Mouse (Mus musculus): ENCODE results near the gene Agtrap.
"Not testable (repeated sequence)": the region's sequence is repeated elsewhere in the genome, so short reads cannot be mapped to it uniquely, and the experiment has no call there.

Gene Agtrap

DNA sequence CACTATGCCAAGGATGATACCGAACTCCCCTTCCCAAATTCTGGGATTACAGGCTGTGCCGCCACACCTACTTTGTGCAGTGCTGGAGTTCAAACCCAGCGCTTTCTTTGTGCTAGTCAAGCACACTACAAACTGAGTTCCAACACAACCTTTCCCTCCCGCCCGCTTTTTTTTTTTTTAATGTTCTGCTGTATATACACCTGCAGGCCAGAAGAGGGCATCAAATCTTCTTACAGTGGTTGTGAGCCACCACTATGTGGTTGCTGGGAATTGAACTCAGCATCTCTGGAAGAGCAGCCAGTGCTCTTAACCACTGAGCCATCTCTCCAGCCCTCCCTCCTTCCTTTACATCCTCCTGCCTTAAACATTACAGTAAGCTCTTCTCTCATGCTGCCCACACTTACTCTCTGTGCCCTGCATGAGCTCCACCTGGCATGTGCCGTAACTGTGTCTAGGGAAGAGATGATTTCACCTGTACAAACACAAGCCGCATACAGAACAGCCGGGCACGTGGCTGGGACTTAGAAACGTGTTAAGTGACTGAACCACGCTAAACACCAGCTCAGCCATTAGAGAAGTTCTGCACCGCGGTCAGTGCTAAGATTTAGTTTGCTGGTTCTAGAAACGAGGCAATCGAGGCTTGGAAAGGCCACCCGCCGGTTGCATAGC lies 13.2 kb downstream of the Agtrap start:
- DNase-seq = no peak

- DNase-seq = no peak
Observed at GRCm38 (mm10) chr4:148071508-148071907, 16.3 kb downstream of the Agtrap start.

- DNase-seq = no peak
Observed at GRCm38 (mm10) chr4:148069602-148070218, 18.1 kb downstream of the Agtrap start.

DNA sequence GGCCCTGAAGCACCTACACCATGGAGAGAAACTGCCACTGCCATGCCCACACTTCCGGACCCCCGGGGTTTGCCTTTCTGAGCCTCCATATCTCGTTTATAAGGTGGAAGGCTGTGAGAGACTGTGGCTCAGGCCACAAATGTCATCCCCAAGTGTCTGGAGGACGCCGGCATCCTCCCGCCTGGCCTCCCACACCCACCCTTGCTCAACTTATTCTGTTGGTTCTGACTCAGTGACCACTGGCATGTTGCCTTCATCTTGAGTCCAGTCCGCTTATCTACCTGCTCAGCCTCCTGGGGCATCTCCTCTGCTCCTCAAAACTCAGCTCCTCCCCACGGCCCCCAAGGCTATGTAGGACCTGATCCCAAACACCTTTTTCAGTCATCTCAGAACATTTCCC lies 20.5 kb downstream of the Agtrap start:
- no peak for DNase-seq

- DNase-seq = no peak
Observed at GRCm38 (mm10) chr4:148066401-148066744, 21.5 kb downstream of the Agtrap start.

DNA sequence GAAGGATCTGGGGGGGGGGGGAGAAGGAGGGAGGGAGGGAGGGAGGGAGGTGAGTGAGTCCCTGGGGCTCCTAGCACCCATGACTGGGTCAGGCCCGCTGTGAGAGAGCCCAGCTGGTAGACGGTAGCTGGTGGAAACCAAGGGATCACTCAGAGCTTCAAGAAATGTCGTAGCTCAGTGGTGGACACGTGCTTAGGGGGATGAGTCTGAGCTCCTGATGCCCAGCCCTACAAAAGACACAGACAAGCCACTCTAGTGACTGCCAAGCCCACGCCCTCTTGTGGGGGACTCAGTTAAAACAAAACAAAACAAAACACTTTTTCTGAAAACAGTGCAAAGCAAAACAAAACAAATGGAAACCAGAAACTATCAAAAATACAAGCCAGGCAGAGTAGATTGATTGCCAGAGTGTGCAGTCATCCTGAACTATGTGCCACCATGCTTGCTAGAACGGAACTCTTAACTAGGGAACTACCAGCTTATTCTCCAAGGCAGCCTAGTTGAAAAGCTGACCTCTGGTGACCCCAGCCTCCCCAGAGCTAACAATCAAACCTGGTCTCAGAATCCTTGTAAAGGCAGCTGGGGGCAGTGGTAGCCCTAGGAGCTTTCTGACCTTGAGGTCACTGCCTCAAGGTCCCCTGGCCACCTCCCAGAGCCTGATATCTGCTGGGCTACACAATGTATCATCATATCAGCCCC lies 22.0 kb downstream of the Agtrap start:
- DNase-seq = no peak

DNA sequence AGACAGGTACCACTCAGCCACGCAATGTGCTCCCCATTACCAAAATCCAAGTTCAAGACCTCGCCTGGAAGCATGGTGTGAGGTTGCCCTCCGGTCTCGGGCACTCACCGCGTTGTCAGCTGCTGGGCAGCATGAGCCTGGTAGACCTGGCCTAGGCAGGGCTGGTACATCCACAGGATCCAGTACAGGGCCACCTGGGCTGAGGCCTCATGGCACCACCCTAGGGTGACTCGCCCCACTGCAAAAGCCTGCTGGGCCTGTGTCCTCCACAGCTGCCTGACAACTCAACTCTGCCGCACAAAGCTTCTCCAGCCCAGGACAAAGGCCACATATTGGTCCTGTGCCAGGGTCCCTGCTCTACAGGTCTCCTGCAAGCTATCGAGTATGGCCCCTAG lies 26.7 kb downstream of the Agtrap start:
- DNase-seq = no peak

DNA sequence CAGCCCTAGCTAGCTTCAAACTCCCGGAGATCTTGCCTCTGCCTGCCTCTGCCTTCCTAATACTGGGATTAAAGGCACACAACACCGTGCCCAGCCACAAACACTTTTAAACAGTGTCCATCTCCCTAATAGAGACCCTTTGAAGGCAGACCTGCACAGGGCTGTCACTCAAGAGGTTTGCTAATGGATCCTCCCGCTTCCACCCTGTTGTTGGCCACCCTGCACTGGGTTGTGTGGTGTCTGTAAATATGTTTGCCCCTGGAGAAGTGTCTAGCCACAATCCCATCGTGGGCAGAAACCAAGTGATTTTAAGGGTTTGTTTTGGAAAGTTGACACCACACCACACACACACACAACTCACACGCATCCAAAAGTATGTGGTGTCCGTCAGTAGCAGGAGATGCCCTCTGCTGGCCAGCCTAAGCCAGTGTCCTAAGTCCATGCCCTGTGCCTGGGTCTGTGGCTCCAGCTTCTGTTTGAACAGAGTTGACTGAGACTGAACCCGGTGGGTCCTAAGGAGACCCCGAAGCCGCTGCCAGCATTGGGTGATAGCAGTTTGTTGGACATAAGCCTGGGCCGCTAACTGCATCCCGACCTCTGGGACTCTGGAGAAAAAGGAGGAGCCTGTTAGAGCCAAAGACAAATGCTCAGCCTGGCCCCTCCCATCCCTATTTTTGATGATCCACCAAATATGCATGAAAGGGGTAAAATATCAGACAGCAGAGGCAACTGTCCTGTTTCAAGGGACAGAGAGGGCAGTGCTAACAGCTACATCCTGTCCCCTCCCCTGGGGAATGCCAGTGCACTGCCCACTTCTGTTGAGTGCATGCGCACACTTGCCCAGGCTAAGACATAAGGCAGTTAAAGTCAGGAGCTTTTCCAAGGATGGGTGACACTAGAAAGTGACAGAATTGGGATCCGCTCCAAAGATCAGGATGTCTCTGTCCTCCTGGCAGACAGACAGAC lies 27.4 kb downstream of the Agtrap start:
- no peak for DNase-seq

GRCm38 (mm10) chr4:148058993-148059392 lies 28.8 kb downstream of the Agtrap start:
- peak; percentile 80 for DNase-seq

GRCm38 (mm10) chr4:148058218-148058819 lies 29.5 kb downstream of the Agtrap start:
- DNase-seq = no peak

DNA sequence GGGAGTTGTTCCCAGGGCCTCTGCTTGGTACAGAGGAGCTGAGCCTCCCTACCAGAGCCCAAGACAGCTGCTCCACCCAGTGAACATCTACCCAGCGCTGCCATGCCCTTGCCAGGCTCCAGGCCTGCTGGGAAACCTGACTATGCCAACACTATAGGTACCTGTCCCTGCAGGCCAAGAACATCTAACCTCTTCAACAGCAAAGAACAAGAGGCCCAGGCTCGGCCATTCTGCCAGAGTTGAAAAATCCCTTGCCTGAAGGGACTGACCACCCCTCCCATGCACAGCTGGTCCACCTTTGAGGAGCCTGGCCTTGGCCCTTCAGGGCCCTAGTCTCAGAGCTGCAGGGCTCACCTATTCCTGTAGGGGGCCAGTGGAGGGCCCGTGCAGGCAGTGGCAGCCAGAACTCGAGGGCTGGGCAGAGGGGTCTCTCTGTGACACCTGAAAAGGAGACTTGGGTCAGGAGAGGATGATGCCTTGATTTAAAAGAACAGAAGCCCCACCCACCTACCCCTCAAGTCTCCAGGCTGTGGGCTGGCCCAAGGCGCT lies 30.1 kb downstream of the Agtrap start:
- DNase-seq = no peak

DNA sequence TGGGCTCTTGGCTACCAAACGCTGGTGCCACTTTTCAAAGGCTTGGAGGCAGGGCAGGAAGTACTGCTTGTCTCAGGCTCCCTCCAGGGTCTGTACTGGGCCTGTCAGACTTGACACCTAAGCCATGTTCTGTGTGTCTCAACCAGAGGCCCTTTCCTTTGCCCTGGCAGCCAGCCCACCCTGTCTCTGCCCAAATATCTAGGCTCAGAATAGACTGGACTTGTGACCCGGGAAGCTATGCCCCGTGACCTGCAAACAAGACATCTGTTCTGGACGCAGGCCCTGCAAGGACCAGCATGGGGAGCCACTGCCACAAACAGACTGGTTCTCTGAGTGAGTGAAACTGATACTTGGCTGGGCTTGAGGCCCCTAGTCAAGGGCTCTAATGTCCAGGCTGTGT lies 31.0 kb downstream of the Agtrap start:
- DNase-seq = no peak

DNA sequence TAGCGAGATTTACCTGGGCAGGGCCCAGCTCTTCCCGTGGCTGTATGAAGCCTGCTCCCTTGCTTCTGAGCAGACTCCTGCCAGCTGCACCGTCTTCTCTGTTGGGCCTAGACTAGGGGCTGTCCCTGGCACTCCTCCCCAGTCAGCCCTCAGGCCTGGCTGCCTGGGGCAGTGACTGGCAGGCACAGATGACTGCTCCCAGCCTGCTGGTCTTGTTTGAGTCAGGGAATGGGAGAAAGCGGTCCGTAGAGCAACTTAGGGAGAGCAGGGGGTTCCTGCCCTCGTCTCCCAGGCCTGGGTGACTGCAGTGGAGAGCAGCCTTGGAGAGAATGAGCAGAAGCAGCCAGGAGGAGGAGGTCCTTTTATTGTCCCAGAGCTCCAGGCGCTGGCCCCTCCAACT lies 31.6 kb downstream of the Agtrap start:
- no peak for DNase-seq

- DNase-seq = no peak
Observed at GRCm38 (mm10) chr4:148054961-148055695, 32.7 kb downstream of the Agtrap start.

DNA sequence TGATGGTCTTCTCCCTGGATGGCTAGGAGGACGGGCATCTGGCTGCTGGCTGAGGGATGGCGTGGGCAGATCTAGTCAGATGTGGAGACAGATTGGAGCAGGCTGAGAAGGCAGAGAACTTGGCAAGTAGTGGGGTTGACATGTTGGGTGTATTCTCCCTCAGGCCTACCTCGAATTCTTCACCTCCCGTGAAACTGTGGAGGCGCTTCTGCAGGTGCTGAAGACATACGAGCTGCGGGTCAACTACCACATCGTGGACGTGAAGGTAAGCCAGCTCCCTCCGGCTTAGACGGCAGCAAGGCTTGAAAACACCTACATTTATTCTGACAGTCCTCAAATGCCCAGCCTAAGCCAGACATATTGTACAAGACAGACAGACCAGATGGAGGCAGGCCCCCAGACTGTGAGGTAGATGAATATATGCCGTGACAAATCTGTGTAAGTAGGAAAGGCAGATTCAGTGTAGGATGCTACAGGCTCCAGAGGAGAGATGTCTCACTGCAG lies 34.4 kb downstream of the Agtrap start:
- DNase-seq = peak; percentile 85

DNA sequence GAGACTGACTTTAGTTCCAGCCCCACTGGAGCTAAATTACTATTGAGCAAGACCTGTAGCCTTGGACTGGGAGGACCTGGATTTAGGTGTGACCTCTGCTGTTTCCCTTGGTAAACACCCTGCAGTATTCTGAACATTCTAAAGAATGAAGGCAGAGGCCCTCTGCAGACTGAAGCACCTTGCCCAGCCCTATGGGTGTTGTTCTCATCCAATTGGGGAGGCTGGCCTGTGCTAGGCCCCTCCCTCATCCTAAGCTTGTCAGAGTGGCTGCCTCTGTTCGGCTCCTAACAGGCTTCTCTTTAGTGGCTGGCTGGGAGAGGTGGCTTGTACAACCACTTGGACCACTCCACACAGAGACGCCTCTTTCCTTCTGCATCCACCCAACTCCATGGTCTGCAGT lies 34.9 kb downstream of the Agtrap start:
- DNase-seq = no peak

DNA sequence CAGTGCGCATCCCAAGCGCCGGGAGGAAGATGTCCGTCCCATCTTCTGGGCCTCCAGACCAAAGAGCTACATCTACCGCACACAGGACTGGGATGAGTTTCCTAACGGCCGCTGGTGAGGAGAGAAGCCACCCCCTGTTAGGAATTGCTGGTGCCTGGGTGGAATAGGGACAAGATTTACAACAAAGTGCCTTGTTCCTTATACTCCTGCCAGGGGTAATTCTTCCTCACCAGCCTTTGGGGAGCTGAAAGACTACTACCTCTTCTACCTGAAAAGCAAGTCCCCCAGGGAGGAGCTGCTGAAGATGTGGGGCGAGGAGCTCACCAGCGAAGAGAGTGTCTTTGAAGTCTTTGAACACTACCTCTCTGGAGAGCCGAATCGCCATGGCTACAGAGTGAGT lies 35.9 kb downstream of the Agtrap start:
- no peak for DNase-seq

DNA sequence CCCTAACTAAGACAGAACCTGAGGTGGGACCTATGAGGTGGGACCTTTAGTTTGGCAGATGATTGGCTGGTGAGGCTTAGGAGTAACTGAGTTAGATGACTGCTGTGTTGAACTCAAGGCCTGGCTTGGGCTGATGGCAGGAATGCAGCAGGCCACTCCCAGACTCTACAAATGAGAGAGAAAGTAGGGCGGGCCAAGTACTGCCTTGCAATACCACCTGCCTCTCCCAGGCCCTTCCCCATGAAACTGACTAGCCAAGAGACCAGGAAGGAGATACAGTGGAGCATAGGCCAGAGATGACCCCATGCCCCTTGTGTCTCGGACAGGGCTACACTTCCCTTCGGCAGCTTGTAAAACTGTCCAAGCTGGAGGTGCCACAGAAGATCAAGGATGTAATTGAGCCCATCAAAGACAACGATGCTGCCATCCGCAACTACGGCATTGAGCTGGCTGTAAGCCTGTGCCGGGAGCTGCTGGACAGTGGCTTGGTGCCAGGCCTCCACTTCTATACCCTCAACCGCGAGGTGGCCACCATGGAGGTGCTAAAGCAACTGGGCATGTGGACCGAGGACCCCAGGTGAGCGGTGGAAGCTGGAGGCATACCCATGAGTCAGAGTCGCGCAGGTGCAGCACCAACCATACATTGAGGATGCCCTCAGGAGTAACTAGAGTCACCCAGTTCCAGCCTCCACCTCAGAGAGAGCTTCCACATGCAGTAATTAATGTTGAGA lies 36.6 kb downstream of the Agtrap start:
- no peak for DNase-seq

DNA sequence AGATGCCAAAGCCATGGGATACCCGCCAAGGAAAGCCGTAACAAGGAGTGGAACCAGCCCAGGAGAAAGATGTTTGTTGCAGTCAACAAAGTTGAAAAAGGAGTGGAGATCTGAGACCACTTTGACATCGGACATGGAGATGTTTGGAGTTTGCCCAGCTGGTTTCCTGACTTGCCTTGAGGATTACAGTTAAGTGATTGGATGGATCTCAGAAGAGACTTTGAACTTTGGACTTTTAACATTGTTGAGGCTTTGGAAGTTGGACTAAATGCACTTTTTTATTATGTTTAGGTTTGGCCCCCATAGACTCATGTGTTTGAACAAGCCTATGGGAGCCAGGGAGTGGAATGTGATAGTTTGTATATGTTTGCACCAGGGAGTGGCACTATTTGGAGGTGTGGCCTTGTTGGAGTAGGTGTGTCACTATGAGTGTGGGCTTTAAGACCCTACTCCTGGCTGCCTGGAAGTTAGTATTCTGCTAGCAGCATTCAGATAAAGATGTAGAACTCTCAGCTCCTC lies 37.4 kb downstream of the Agtrap start:
- not testable (repeated sequence) for DNase-seq

- no peak for DNase-seq
Observed at GRCm38 (mm10) chr4:148046450-148047031, 41.3 kb downstream of the Agtrap start.

All from layer of hippocampus, adult 9-11 months (tissue).